Mouse (Mus musculus): Measurements from ENCODE around the gene Snap29. TPM values are rescaled to one million over a fixed set of nuclear protein-coding genes. Genes with fewer than 3 reads are reported as not detected.

Snap29 gene
- polyA plus RNA-seq (2012; rRNA removed) (3.1 and 4.3 TPM in 2 replicates), polyA plus RNA-seq (2014; fragmentation: Nextera tagmentation; extraction: Ambion mirVana) (4.5 and 4.9 TPM in 2 replicates)

DNA sequence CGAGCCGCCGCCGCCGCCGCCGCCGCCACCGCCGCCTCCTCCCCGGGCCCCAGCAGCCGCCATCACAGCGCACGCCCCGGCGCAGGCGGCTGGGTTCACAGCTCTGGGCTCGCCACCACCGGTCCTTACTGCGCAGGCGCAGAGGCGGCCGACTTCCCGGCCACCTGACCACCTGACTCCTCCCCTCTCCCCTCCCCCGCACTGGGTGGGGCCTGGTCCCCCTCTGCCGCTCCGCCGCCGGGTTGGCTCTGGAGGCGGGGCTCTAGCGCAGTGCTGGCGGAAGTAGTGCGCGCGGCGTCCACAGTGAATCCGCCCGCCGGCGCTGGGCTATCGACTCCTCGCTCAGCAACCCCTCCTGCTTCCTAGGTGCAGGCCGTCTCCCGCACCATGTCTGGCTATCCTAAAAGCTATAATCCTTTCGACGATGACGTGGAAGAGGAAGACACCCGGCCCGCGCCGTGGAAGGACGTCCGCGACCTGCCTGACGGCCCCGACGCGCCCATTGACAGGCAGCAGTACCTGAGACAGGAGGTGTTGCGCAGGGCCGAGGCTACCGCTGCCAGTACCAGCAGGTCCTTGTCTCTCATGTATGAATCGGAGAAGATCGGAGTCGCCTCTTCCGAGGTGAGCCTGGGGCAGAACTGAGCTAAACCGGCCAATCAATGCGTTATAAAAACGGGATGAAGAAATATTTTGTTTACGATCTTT lies at the start of gene Snap29, which contains the start of gene Pi4ka:
Gene Snap29, plus strand, starts transcription at position 251 of the 708 bp plus-strand sequence.
Gene Pi4ka, minus strand, starts transcription at position 579 of the 708 bp plus-strand sequence.
- H3K4me1 ChIP-seq (replicated peaks; ENCODE audit: control insufficient read depth in 2 of 2, insufficient read depth in 2 of 2, low read length in 1 of 2): peaks cover 13 to 30% of the 10 kb centered on the region in 2 experiments

DNA sequence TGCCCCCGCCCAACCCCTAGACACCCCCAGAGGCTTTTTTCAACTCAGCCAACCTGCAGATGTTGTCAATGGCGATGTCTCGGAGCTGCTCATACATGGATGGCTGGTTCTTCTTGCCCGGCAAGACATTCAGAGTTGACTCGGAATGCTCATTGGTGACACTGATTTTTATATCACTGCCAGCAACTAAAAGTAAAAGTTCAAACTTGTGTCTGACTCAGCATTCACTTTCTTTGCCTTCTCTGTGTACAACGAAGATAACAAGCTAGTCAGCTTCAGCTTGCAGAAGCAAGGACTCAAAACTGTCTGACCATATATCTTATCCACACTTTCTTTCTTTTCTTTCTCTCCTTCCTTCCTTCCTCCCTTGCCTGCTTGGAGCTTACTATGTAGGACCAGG lies 49.8 kb upstream of the Snap29 start:
- no peaks in the 10 kb centered on the region for H3K9me3 ChIP-seq (ENCODE audit: control insufficient read depth, low read length)
- no peak overlapping the region for H3K4me2 ChIP-seq (ENCODE audit: low read depth)
- peaks cover 27% of the 10 kb centered on the region for H3K36me3 ChIP-seq (replicated peaks; ENCODE audit: control insufficient read depth, insufficient read depth, low read depth)
- H3K27ac ChIP-seq: no peak overlapping the region
- no peaks in the 10 kb centered on the region for H3K4me1 ChIP-seq (replicated peaks; ENCODE audit: control insufficient read depth in 2 of 2, insufficient read depth in 2 of 2, low read length in 1 of 2)
- ATAC-seq (ENCODE audit: insufficient read depth) (no peak), DNase-seq (ENCODE audit: low read depth in 3 of 3, low spot score in 3 of 3) (no peak)
- no peaks in the 10 kb centered on the region for H3K27me3 ChIP-seq (ENCODE audit: control insufficient read depth, insufficient read depth, low read length)
- 70% methylated on average over 6 of the region's 6 CpGs for WGBS (ENCODE audit: insufficient replicate concordance)
- TF ChIP-seq EP300 (IDR thresholded peaks at IDR 0.05; ENCODE audit: low read depth) (no peak), CTCF (IDR thresholded peaks at IDR 0.05; ENCODE audit: low read depth) (no peak)
- no peak overlapping the region for H3K9ac ChIP-seq (replicated peaks)
- no peak overlapping the region for H3K4me3 ChIP-seq (ENCODE audit: insufficient read depth in 1 of 2, low read depth in 2 of 2, low read length in 2 of 2)

More for the DNA sequence above, at the start of gene Snap29, which contains the start of gene Pi4ka:
- H3K27me3 ChIP-seq (ENCODE audit: control insufficient read depth, insufficient read depth, low read length): no peaks in the 10 kb centered on the region
- H3K4me3 ChIP-seq (ENCODE audit: insufficient read depth in 1 of 2, low read depth in 2 of 2, low read length in 2 of 2): peak within 1 kb of the TSS; percentile 77 to 98
- H3K36me3 ChIP-seq (replicated peaks; ENCODE audit: control insufficient read depth, insufficient read depth, low read depth): no peaks in the 10 kb centered on the region
- DNase-seq (ENCODE audit: low read depth in 3 of 3, low spot score in 3 of 3) (peak; percentile 96 to 97 (median 96)), ATAC-seq (ENCODE audit: insufficient read depth) (peak; percentile 96)
- under 1% methylated on average over 67 of the region's 69 CpGs for WGBS (ENCODE audit: insufficient replicate concordance)
- TF ChIP-seq EP300 (IDR thresholded peaks at IDR 0.05; ENCODE audit: low read depth) (no peak), CTCF (IDR thresholded peaks at IDR 0.05; ENCODE audit: low read depth) (peak; percentile 10; the same call in 1 of the 2 replicates)
- H3K9ac ChIP-seq (replicated peaks): peak within 1 kb of the TSS; percentile 84
- no peaks in the 10 kb centered on the region for H3K9me3 ChIP-seq (ENCODE audit: control insufficient read depth, low read length)
- H3K4me2 ChIP-seq (ENCODE audit: low read depth): peak within 1 kb of the TSS; percentile 95
- peak within 1 kb of the TSS; percentile 74 for H3K27ac ChIP-seq

DNA sequence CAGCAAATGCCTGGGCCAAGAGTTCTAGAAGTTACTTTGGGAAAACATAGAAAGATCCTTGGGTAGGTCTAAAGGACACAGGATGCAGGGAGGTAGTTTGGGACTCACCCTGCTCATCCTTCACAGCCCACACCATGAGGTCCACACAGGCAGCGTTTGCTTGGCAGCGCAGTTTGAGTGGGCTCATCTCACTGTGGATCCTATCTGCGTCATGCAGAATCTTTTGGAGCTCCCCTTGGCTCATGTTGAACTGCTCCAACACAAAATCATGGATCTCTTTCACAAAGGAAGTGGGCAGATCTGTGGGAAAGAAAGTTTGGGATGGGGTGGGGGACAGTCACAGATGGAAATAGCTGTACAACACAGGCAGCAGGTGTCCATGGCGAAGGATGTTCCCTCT lies 47.0 kb upstream of the Snap29 start:
- ATAC-seq (ENCODE audit: insufficient read depth) (no peak), DNase-seq (ENCODE audit: low read depth in 3 of 3, low spot score in 3 of 3) (no peak)
- Histone ChIP-seq H3K4me2 (ENCODE audit: low read depth) (no peak overlapping the region), H3K27ac (no peak overlapping the region), H3K4me3 (ENCODE audit: insufficient read depth in 1 of 2, low read depth in 2 of 2, low read length in 2 of 2) (no peak overlapping the region), H3K9ac (replicated peaks) (no peak overlapping the region), H3K27me3 (ENCODE audit: control insufficient read depth, insufficient read depth, low read length) (no peaks in the 10 kb centered on the region), H3K9me3 (ENCODE audit: control insufficient read depth, low read length) (no peaks in the 10 kb centered on the region), H3K4me1 (replicated peaks; ENCODE audit: control insufficient read depth in 2 of 2, insufficient read depth in 2 of 2, low read length in 1 of 2) (peaks cover 0 to 5% of the 10 kb centered on the region in 2 experiments; a peak in 2 of 4 replicates), H3K36me3 (replicated peaks; ENCODE audit: control insufficient read depth, insufficient read depth, low read depth) (peaks cover 12% of the 10 kb centered on the region)
- TF ChIP-seq CTCF (IDR thresholded peaks at IDR 0.05; ENCODE audit: low read depth) (no peak), EP300 (IDR thresholded peaks at IDR 0.05; ENCODE audit: low read depth) (no peak)
- WGBS (ENCODE audit: insufficient replicate concordance): 79% methylated on average over 4 of the region's 4 CpGs

DNA sequence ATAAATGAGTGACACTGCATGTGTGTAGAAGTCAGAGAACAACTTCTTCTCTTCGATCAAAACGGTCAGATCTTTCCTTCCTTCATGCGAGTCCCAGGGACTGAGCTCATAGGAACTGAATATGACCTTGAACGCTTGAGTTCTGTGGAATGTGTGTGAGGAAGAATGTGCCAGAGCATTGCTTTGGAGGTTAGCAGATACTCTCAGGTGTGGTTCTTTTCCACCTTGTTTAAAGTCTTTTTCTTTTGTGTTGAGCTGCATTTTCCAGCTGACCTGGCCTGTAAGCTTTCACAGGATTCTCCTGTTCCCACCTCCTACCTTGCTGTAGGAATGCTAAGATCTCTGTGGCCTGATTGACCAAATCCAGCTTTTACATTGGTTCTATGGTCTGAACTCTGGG lies 23.5 kb upstream of the Snap29 start:
- Histone ChIP-seq H3K27me3 (ENCODE audit: control insufficient read depth, insufficient read depth, low read length) (no peaks in the 10 kb centered on the region), H3K36me3 (replicated peaks; ENCODE audit: control insufficient read depth, insufficient read depth, low read depth) (peaks cover 2% of the 10 kb centered on the region; the same call in 1 of the 2 replicates), H3K4me1 (replicated peaks; ENCODE audit: control insufficient read depth in 2 of 2, insufficient read depth in 2 of 2, low read length in 1 of 2) (peaks cover 3 to 6% of the 10 kb centered on the region in 2 experiments), H3K27ac (no peak overlapping the region), H3K9ac (replicated peaks) (no peak overlapping the region), H3K4me3 (ENCODE audit: insufficient read depth in 1 of 2, low read depth in 2 of 2, low read length in 2 of 2) (no peak overlapping the region), H3K9me3 (ENCODE audit: control insufficient read depth, low read length) (no peaks in the 10 kb centered on the region), H3K4me2 (ENCODE audit: low read depth) (no peak overlapping the region)
- 82% methylated on average over 4 of the region's 4 CpGs for WGBS (ENCODE audit: insufficient replicate concordance)
- TF ChIP-seq CTCF (IDR thresholded peaks at IDR 0.05; ENCODE audit: low read depth) (no peak), EP300 (IDR thresholded peaks at IDR 0.05; ENCODE audit: low read depth) (no peak)
- DNase-seq (ENCODE audit: low read depth in 3 of 3, low spot score in 3 of 3): no peak
- ATAC-seq (ENCODE audit: insufficient read depth): no peak

- Histone ChIP-seq H3K4me3 (ENCODE audit: insufficient read depth in 1 of 2, low read depth in 2 of 2, low read length in 2 of 2) (no peak overlapping the region), H3K4me1 (replicated peaks; ENCODE audit: control insufficient read depth in 2 of 2, insufficient read depth in 2 of 2, low read length in 1 of 2) (peaks cover 3 to 6% of the 10 kb centered on the region in 2 experiments), H3K9me3 (ENCODE audit: control insufficient read depth, low read length) (no peaks in the 10 kb centered on the region), H3K9ac (replicated peaks) (no peak overlapping the region), H3K36me3 (replicated peaks; ENCODE audit: control insufficient read depth, insufficient read depth, low read depth) (no peaks in the 10 kb centered on the region; the same call in 1 of the 2 replicates), H3K27ac (0 out of 2 replicates have a peak overlapping the region, but pooled peaks have one; percentile 22), H3K4me2 (ENCODE audit: low read depth) (no peak overlapping the region), H3K27me3 (ENCODE audit: control insufficient read depth, insufficient read depth, low read length) (no peaks in the 10 kb centered on the region)
- DNase-seq (ENCODE audit: low read depth in 3 of 3, low spot score in 3 of 3) (no peak), ATAC-seq (ENCODE audit: insufficient read depth) (peak; percentile 86)
- TF ChIP-seq CTCF (IDR thresholded peaks at IDR 0.05; ENCODE audit: low read depth) (no peak), EP300 (IDR thresholded peaks at IDR 0.05; ENCODE audit: low read depth) (peak; percentile 39; the same call in 1 of the 2 replicates)
- 25% methylated on average over 2 of the region's 2 CpGs for WGBS (ENCODE audit: insufficient replicate concordance)
These were observed 22.0 kb upstream of the Snap29 start for GRCm38 (mm10) chr16:17383594-17384326.
